Comparison of ENCODE assay signal across 21 mouse cellular contexts in genomic region chr2:173802956-173803355, GRCm38 (mm10).
DNase-seq lines count a peak whose midpoint lies in the region; ATAC-seq and TF ChIP-seq lines count a peak whose summit lies in the region.
"Had no signal": no experiment of that assay in that cellular context is flagged by ENCODE, and none has a peak within 500 bp of the region (broad histone marks: within the 10 kb centered on the region; RNA-seq: fewer than 3 reads in every experiment).

No protein-coding gene starts in this region.

- WGBS in heart, adult 2 months, result 66% methylated on average over 3 of the region's 3 CpGs
- WGBS in kidney, postnatal 0 days, result 73% methylated on average over 3 of the region's 3 CpGs

- no peaks in the 10 kb centered on the region for H3K27me3 ChIP-seq in heart, adult 2 months (ENCODE audit: control insufficient read depth, insufficient read depth, low read length)
- H3K27me3 ChIP-seq in kidney, postnatal 0 days (ENCODE audit: insufficient read depth, low read length), result no peaks in the 10 kb centered on the region
- H3K27me3 ChIP-seq: embryonic facial prominence, embryonic 15.5 days; hindbrain, embryonic 15.5 days had no signal

- no peak overlapping the region for H3K4me3 ChIP-seq in heart, adult 2 months
- no peak overlapping the region for H3K4me3 ChIP-seq in kidney, postnatal 0 days (replicated peaks; ENCODE audit: low read depth, low read length)
- H3K4me3 ChIP-seq: embryonic facial prominence, embryonic 15.5 days; erythroblast, embryonic 14.5 days; forebrain, embryonic 10.5 days; hindbrain, embryonic 15.5 days had no signal

- H3K9me3 ChIP-seq in kidney, postnatal 0 days (replicated peaks; ENCODE audit: low read length), result no peaks in the 10 kb centered on the region
- H3K9me3 ChIP-seq: embryonic facial prominence, embryonic 15.5 days; forebrain, embryonic 10.5 days; hindbrain, embryonic 15.5 days had no signal

- ATAC-seq in kidney, postnatal 0 days (replicated peaks; ENCODE audit: low FRiP score, low read depth), result 0 out of 2 replicates have a peak, but pooled peaks have one; percentile 15
- ATAC-seq: CD4-positive, CD25-positive, alpha-beta regulatory T cell, adult 4 months; forebrain, embryonic 14.5 days had no signal

- no peaks in the 10 kb centered on the region for H3K79me2 ChIP-seq in heart, adult 2 months (replicated peaks; ENCODE audit: control insufficient read depth, insufficient read depth, low read length)

- no peak overlapping the region for H3K9ac ChIP-seq in heart, adult 2 months (ENCODE audit: low read depth, low read length)
- H3K9ac ChIP-seq in kidney, postnatal 0 days (ENCODE audit: low read depth, low read length), result no peak overlapping the region
- H3K9ac ChIP-seq: embryonic facial prominence, embryonic 15.5 days; hindbrain, embryonic 15.5 days had no signal

- no peak for TF ChIP-seq POLR2A in heart, adult 2 months (IDR thresholded peaks at IDR 0.05; ENCODE audit: insufficient read depth, low read depth, low read length)

- no peak overlapping the region for H3K4me2 ChIP-seq in kidney, postnatal 0 days (ENCODE audit: low read length)
- H3K4me2 ChIP-seq: embryonic facial prominence, embryonic 15.5 days; hindbrain, embryonic 15.5 days had no signal

- TF ChIP-seq CTCF in heart, adult 2 months (IDR thresholded peaks at IDR 0.05), result no peak
- TF ChIP-seq CTCF in kidney, postnatal 0 days (IDR thresholded peaks at IDR 0.05; ENCODE audit: low read depth), result no peak

- no peak for TF ChIP-seq EP300 in heart, adult 2 months (IDR thresholded peaks at IDR 0.05; ENCODE audit: insufficient read depth, low read depth, low read length)

- intact Hi-C loops in heart, adult 2 months (cut with DNase I), result no loop called here
- intact Hi-C loops in heart, postnatal 25 days (cut with DNase I), result no loop called here

- no peaks in the 10 kb centered on the region for H3K36me3 ChIP-seq in heart, adult 2 months (ENCODE audit: control insufficient read depth, insufficient read depth, low read length)
- no peaks in the 10 kb centered on the region for H3K36me3 ChIP-seq in kidney, postnatal 0 days (ENCODE audit: insufficient read depth, low read length)
- H3K36me3 ChIP-seq: embryonic facial prominence, embryonic 15.5 days; forebrain, embryonic 10.5 days; G1E; hindbrain, embryonic 15.5 days had no signal

- peak; percentile 31 for DNase-seq in gastrocnemius, adult 18-20 months (ENCODE audit: low spot score)
- DNase-seq in gastrocnemius, postnatal 10 days, result no peak
- DNase-seq in heart, adult 2 months, result peak; percentile 22 to 23
- DNase-seq in heart, postnatal 25 days (ENCODE audit: low spot score), result no peak
- DNase-seq in kidney, postnatal 0 days (ENCODE audit: low spot score), result no peak
- no peak for DNase-seq in kidney, postnatal 14 days
- no peak for DNase-seq in layer of hippocampus, postnatal 25 days (ENCODE audit: extremely low spot score in 1 of 2, low spot score in 1 of 2)
- DNase-seq: adrenal gland, postnatal 10 days; B cell, adult 2 months; cerebellum, adult 11 months; cerebellum, adult 8-10 months; cerebellum, postnatal 14 days; embryo, embryonic 11 days; kidney, adult 18-20 months had no signal

- H3K4me1 ChIP-seq in heart, adult 2 months (ENCODE audit: control insufficient read depth, insufficient read depth, low read length), result peaks cover 1% of the 10 kb centered on the region; the same call in 1 of the 2 replicates
- no peaks in the 10 kb centered on the region for H3K4me1 ChIP-seq in kidney, postnatal 0 days (replicated peaks; ENCODE audit: insufficient read depth, low read length)
- H3K4me1 ChIP-seq: hindbrain, embryonic 15.5 days had no signal

- H3K27ac ChIP-seq in heart, adult 2 months, result no peak overlapping the region
- no peak overlapping the region for H3K27ac ChIP-seq in kidney, postnatal 0 days
- H3K27ac ChIP-seq: embryonic facial prominence, embryonic 15.5 days; hindbrain, embryonic 15.5 days had no signal

Comparison
In these comparisons a context has a peak if more than half of its experiments do, and no peak if none do; other contexts are left out.
1. DNase-seq: peak in gastrocnemius, adult 18-20 months (single experiment) and heart, adult 2 months (2 of 2); none in gastrocnemius, postnatal 10 days (single experiment), heart, postnatal 25 days (single experiment), kidney, postnatal 0 days (single experiment), kidney, postnatal 14 days (single experiment) and layer of hippocampus, postnatal 25 days (0 of 2).